Mouse (Mus musculus): ENCODE measurements around the gene Golga5. TPM values are rescaled to one million over a fixed set of nuclear protein-coding genes. Genes with fewer than 3 reads are reported as not detected.

The Golga5 gene
- polyA plus RNA-seq, 1 experiment from 2014 or later, result 35.2 TPM

GRCm38 (mm10) chr12:102432238-102432637 is 36.7 kb upstream of the Golga5 start:
- WGBS, result 86% methylated on average over 12 of the region's 12 CpGs
- Histone ChIP-seq H3K9ac (replicated peaks) (no peak overlapping the region), H3K4me2 (replicated peaks) (no peak overlapping the region), H3K27ac (replicated peaks) (no peak overlapping the region), H3K36me3 (no peaks in the 10 kb centered on the region), H3K4me1 (no peaks in the 10 kb centered on the region), H3K9me3 (no peaks in the 10 kb centered on the region), H3K27me3 (no peaks in the 10 kb centered on the region), H3K4me3 (no peak overlapping the region)
- no peak for ATAC-seq (ENCODE audit: low FRiP score, low read depth)

GRCm38 (mm10) chr12:102434107-102434506 is 34.8 kb upstream of the Golga5 start:
- Histone ChIP-seq H3K4me3 (no peak overlapping the region), H3K9ac (replicated peaks) (no peak overlapping the region), H3K4me1 (peaks cover 9% of the 10 kb centered on the region; the same call in 1 of the 2 replicates), H3K27ac (replicated peaks) (no peak overlapping the region), H3K4me2 (replicated peaks) (no peak overlapping the region), H3K36me3 (no peaks in the 10 kb centered on the region), H3K9me3 (no peaks in the 10 kb centered on the region), H3K27me3 (no peaks in the 10 kb centered on the region)
- no peak for ATAC-seq (ENCODE audit: low FRiP score, low read depth)
- 88% methylated on average over 4 of the region's 4 CpGs for WGBS

- Histone ChIP-seq H3K27ac (replicated peaks) (no peak overlapping the region), H3K4me1 (peaks cover 9% of the 10 kb centered on the region; the same call in 1 of the 2 replicates), H3K4me2 (replicated peaks) (no peak overlapping the region), H3K4me3 (no peak overlapping the region), H3K9ac (replicated peaks) (no peak overlapping the region), H3K9me3 (no peaks in the 10 kb centered on the region), H3K27me3 (no peaks in the 10 kb centered on the region), H3K36me3 (no peaks in the 10 kb centered on the region)
- 81% methylated on average over 10 of the region's 10 CpGs for WGBS
- no peak for ATAC-seq (ENCODE audit: low FRiP score, low read depth)
Measured at GRCm38 (mm10) chr12:102436939-102437526, 31.9 kb upstream of the Golga5 start.

- no peak for ATAC-seq (ENCODE audit: low FRiP score, low read depth)
- Histone ChIP-seq H3K36me3 (no peaks in the 10 kb centered on the region), H3K9ac (replicated peaks) (no peak overlapping the region), H3K4me2 (replicated peaks) (0 out of 2 replicates have a peak overlapping the region, but pooled peaks have one; percentile 9), H3K27ac (replicated peaks) (no peak overlapping the region), H3K4me3 (no peak overlapping the region), H3K27me3 (no peaks in the 10 kb centered on the region), H3K4me1 (peaks cover 9% of the 10 kb centered on the region; the same call in 1 of the 2 replicates), H3K9me3 (no peaks in the 10 kb centered on the region)
- WGBS, result 92% methylated on average over 5 of the region's 5 CpGs
Measured at GRCm38 (mm10) chr12:102437952-102438351, 31.0 kb upstream of the Golga5 start.

- 6% methylated on average over 20 of the region's 20 CpGs for WGBS
- Histone ChIP-seq H3K4me1 (peaks cover 9% of the 10 kb centered on the region; the same call in 1 of the 2 replicates), H3K27me3 (no peaks in the 10 kb centered on the region), H3K4me2 (replicated peaks) (peak overlapping the region; percentile 67), H3K9ac (replicated peaks) (peak overlapping the region; percentile 65), H3K9me3 (no peaks in the 10 kb centered on the region), H3K36me3 (no peaks in the 10 kb centered on the region), H3K4me3 (peak overlapping the region; percentile 56), H3K27ac (replicated peaks) (no peak overlapping the region)
- ATAC-seq (ENCODE audit: low FRiP score, low read depth), result peak; percentile 39
Measured at GRCm38 (mm10) chr12:102438983-102439631, 29.8 kb upstream of the Golga5 start.

GRCm38 (mm10) chr12:102439632-102440023 is 29.3 kb upstream of the Golga5 start, which contains the start of gene Lgmn:
Lgmn (minus strand) TSS chr12:102439813.
- WGBS, result 0% methylated on average over 28 of the region's 28 CpGs
- H3K27me3 ChIP-seq, result no peaks in the 10 kb centered on the region
- peaks cover 9% of the 10 kb centered on the region; the same call in 1 of the 2 replicates for H3K4me1 ChIP-seq
- no peaks in the 10 kb centered on the region for H3K36me3 ChIP-seq
- H3K9me3 ChIP-seq, result no peaks in the 10 kb centered on the region
- peak within 1 kb of the TSS; percentile 56 for H3K4me3 ChIP-seq
- H3K9ac ChIP-seq (replicated peaks), result peak within 1 kb of the TSS; percentile 65
- ATAC-seq (ENCODE audit: low FRiP score, low read depth), result peak; percentile 100
- H3K27ac ChIP-seq (replicated peaks), result no peak within 1 kb of the TSS
- peak within 1 kb of the TSS; percentile 67 for H3K4me2 ChIP-seq (replicated peaks)

- peaks cover 9% of the 10 kb centered on the region; the same call in 1 of the 2 replicates for H3K4me1 ChIP-seq
- H3K9me3 ChIP-seq, result no peaks in the 10 kb centered on the region
- H3K9ac ChIP-seq (replicated peaks), result no peak overlapping the region
- no peak overlapping the region for H3K4me3 ChIP-seq
- ATAC-seq (ENCODE audit: low FRiP score, low read depth), result no peak
- no peaks in the 10 kb centered on the region for H3K36me3 ChIP-seq
- H3K27ac ChIP-seq (replicated peaks), result no peak overlapping the region
- 90% methylated on average over 7 of the region's 7 CpGs for WGBS
- no peak overlapping the region for H3K4me2 ChIP-seq (replicated peaks)
- H3K27me3 ChIP-seq, result no peaks in the 10 kb centered on the region
Measured at GRCm38 (mm10) chr12:102440551-102440950, 28.4 kb upstream of the Golga5 start.

- H3K4me1 ChIP-seq, result peaks cover 9% of the 10 kb centered on the region; the same call in 1 of the 2 replicates
- WGBS, result 88% methylated on average over 6 of the region's 6 CpGs
- no peak for ATAC-seq (ENCODE audit: low FRiP score, low read depth)
- H3K9ac ChIP-seq (replicated peaks), result no peak overlapping the region
- no peaks in the 10 kb centered on the region for H3K9me3 ChIP-seq
- H3K27ac ChIP-seq (replicated peaks), result no peak overlapping the region
- H3K36me3 ChIP-seq, result no peaks in the 10 kb centered on the region
- H3K4me2 ChIP-seq (replicated peaks), result no peak overlapping the region
- no peaks in the 10 kb centered on the region for H3K27me3 ChIP-seq
- no peak overlapping the region for H3K4me3 ChIP-seq
Measured at GRCm38 (mm10) chr12:102441141-102441540, 27.8 kb upstream of the Golga5 start.

- ATAC-seq (ENCODE audit: low FRiP score, low read depth), result no peak
- no peak overlapping the region for H3K4me3 ChIP-seq
- H3K4me2 ChIP-seq (replicated peaks), result no peak overlapping the region
- no peaks in the 10 kb centered on the region for H3K27me3 ChIP-seq
- H3K27ac ChIP-seq (replicated peaks), result no peak overlapping the region
- H3K4me1 ChIP-seq, result peaks cover 9% of the 10 kb centered on the region; the same call in 1 of the 2 replicates
- 93% methylated on average over 15 of the region's 15 CpGs for WGBS
- no peak overlapping the region for H3K9ac ChIP-seq (replicated peaks)
- H3K36me3 ChIP-seq, result no peaks in the 10 kb centered on the region
- no peaks in the 10 kb centered on the region for H3K9me3 ChIP-seq
Measured at GRCm38 (mm10) chr12:102442639-102443038, 26.3 kb upstream of the Golga5 start.

GRCm38 (mm10) chr12:102443676-102444075 is 25.3 kb upstream of the Golga5 start:
- ATAC-seq (ENCODE audit: low FRiP score, low read depth), result no peak
- no peaks in the 10 kb centered on the region for H3K36me3 ChIP-seq
- H3K4me2 ChIP-seq (replicated peaks), result no peak overlapping the region
- no peaks in the 10 kb centered on the region for H3K27me3 ChIP-seq
- peaks cover 4% of the 10 kb centered on the region; the same call in 1 of the 2 replicates for H3K4me1 ChIP-seq
- no peak overlapping the region for H3K4me3 ChIP-seq
- H3K9ac ChIP-seq (replicated peaks), result no peak overlapping the region
- H3K27ac ChIP-seq (replicated peaks), result no peak overlapping the region
- 87% methylated on average over 5 of the region's 5 CpGs for WGBS
- no peaks in the 10 kb centered on the region for H3K9me3 ChIP-seq

- Histone ChIP-seq H3K27me3 (no peaks in the 10 kb centered on the region), H3K27ac (replicated peaks) (no peak overlapping the region), H3K36me3 (no peaks in the 10 kb centered on the region), H3K9ac (replicated peaks) (no peak overlapping the region), H3K4me1 (no peaks in the 10 kb centered on the region), H3K9me3 (no peaks in the 10 kb centered on the region), H3K4me3 (no peak overlapping the region), H3K4me2 (replicated peaks) (no peak overlapping the region)
- ATAC-seq (ENCODE audit: low FRiP score, low read depth), result no peak
- WGBS, result 79% methylated on average over 4 of the region's 4 CpGs
Measured at GRCm38 (mm10) chr12:102445436-102445835, 23.5 kb upstream of the Golga5 start.

- Histone ChIP-seq H3K36me3 (no peaks in the 10 kb centered on the region), H3K27me3 (no peaks in the 10 kb centered on the region), H3K4me3 (no peak overlapping the region), H3K27ac (replicated peaks) (no peak overlapping the region), H3K9ac (replicated peaks) (no peak overlapping the region), H3K4me1 (no peaks in the 10 kb centered on the region), H3K9me3 (no peaks in the 10 kb centered on the region), H3K4me2 (replicated peaks) (no peak overlapping the region)
- 78% methylated on average over 10 of the region's 10 CpGs for WGBS
- no peak for ATAC-seq (ENCODE audit: low FRiP score, low read depth)
Measured at GRCm38 (mm10) chr12:102450437-102450836, 18.5 kb upstream of the Golga5 start.

All from midbrain, embryonic 12.5 days (tissue).